Mouse (Mus musculus): ENCODE data around the gene Dazap1. TPM values are rescaled to one million over a fixed set of nuclear protein-coding genes. Genes with fewer than 3 reads are reported as not detected.

Gene Dazap1
- polyA plus RNA-seq, 1 experiment from 2014 or later: 42.5 TPM

GRCm38 (mm10) chr10:80317011-80317410 is 55.7 kb downstream of the Dazap1 start:
- Histone ChIP-seq H3K36me3 (ENCODE audit: control insufficient read depth, insufficient read depth, low read length) (peaks cover 70% of the 10 kb centered on the region), H3K4me3 (replicated peaks; ENCODE audit: low read depth, low read length) (no peak overlapping the region), H3K4me1 (ENCODE audit: control insufficient read depth, insufficient read depth, low read length) (peaks cover 8% of the 10 kb centered on the region), H3K9me3 (ENCODE audit: control insufficient read depth, low read length) (no peaks in the 10 kb centered on the region), H3K27me3 (ENCODE audit: control insufficient read depth, insufficient read depth, low read length) (no peaks in the 10 kb centered on the region), H3K4me2 (ENCODE audit: low read length) (no peak overlapping the region), H3K27ac (replicated peaks; ENCODE audit: low read depth, low read length) (no peak overlapping the region), H3K9ac (replicated peaks; ENCODE audit: low read length) (no peak overlapping the region)
- ATAC-seq (ENCODE audit: low FRiP score, low TSS enrichment) (no peak), DNase-seq (no peak)
- WGBS: 43% methylated on average over 10 of the region's 10 CpGs

- peak; percentile 46; the same call in 1 of the 2 replicates for ATAC-seq (ENCODE audit: low FRiP score, low TSS enrichment)
Measured at GRCm38 (mm10) chr10:80320340-80320760, 59.1 kb downstream of the Dazap1 start, which contains the start of gene 2310011J03Rik. Gene 2310011J03Rik, minus strand, starts transcription at chr10:80320537.

GRCm38 (mm10) chr10:80321014-80321669 is 59.9 kb downstream of the Dazap1 start:
- H3K4me2 ChIP-seq (ENCODE audit: low read length): no peak overlapping the region
- H3K4me1 ChIP-seq (ENCODE audit: control insufficient read depth, insufficient read depth, low read length): peaks cover 18% of the 10 kb centered on the region
- H3K4me3 ChIP-seq (replicated peaks; ENCODE audit: low read depth, low read length): no peak overlapping the region

More at GRCm38 (mm10) chr10:80320340-80320760, 59.1 kb downstream of the Dazap1 start, which contains the start of gene 2310011J03Rik:
- Histone ChIP-seq H3K27ac (replicated peaks; ENCODE audit: low read depth, low read length) (peak within 1 kb of the TSS; percentile 70), H3K27me3 (ENCODE audit: control insufficient read depth, insufficient read depth, low read length) (no peaks in the 10 kb centered on the region), H3K4me2 (ENCODE audit: low read length) (peak within 1 kb of the TSS; percentile 97), H3K4me1 (ENCODE audit: control insufficient read depth, insufficient read depth, low read length) (peaks cover 18% of the 10 kb centered on the region), H3K36me3 (ENCODE audit: control insufficient read depth, insufficient read depth, low read length) (peaks cover 37% of the 10 kb centered on the region), H3K4me3 (replicated peaks; ENCODE audit: low read depth, low read length) (peak within 1 kb of the TSS; percentile 69), H3K9ac (replicated peaks; ENCODE audit: low read length) (peak within 1 kb of the TSS; percentile 58), H3K9me3 (ENCODE audit: control insufficient read depth, low read length) (no peaks in the 10 kb centered on the region)
- DNase-seq: peak; percentile 96
- WGBS: under 1% methylated on average over 34 of the region's 34 CpGs

GRCm38 (mm10) chr10:80321670-80322581 is 60.6 kb downstream of the Dazap1 start:
- Histone ChIP-seq H3K27ac (replicated peaks; ENCODE audit: low read depth, low read length) (no peak overlapping the region), H3K27me3 (ENCODE audit: control insufficient read depth, insufficient read depth, low read length) (no peaks in the 10 kb centered on the region), H3K4me3 (replicated peaks; ENCODE audit: low read depth, low read length) (no peak overlapping the region), H3K9ac (replicated peaks; ENCODE audit: low read length) (no peak overlapping the region), H3K9me3 (ENCODE audit: control insufficient read depth, low read length) (no peaks in the 10 kb centered on the region), H3K36me3 (ENCODE audit: control insufficient read depth, insufficient read depth, low read length) (peaks cover 21% of the 10 kb centered on the region), H3K4me2 (ENCODE audit: low read length) (no peak overlapping the region), H3K4me1 (ENCODE audit: control insufficient read depth, insufficient read depth, low read length) (peaks cover 18% of the 10 kb centered on the region)
- ATAC-seq (ENCODE audit: low FRiP score, low TSS enrichment) (no peak), DNase-seq (no peak)
- WGBS: 94% methylated on average over 21 of the region's 21 CpGs

More at GRCm38 (mm10) chr10:80321014-80321669, 59.9 kb downstream of the Dazap1 start:
- DNase-seq (no peak), ATAC-seq (ENCODE audit: low FRiP score, low TSS enrichment) (no peak)
- Histone ChIP-seq H3K9me3 (ENCODE audit: control insufficient read depth, low read length) (no peaks in the 10 kb centered on the region), H3K27me3 (ENCODE audit: control insufficient read depth, insufficient read depth, low read length) (no peaks in the 10 kb centered on the region), H3K27ac (replicated peaks; ENCODE audit: low read depth, low read length) (no peak overlapping the region), H3K9ac (replicated peaks; ENCODE audit: low read length) (no peak overlapping the region), H3K36me3 (ENCODE audit: control insufficient read depth, insufficient read depth, low read length) (peaks cover 29% of the 10 kb centered on the region)
- 81% methylated on average over 6 of the region's 6 CpGs for WGBS

GRCm38 (mm10) chr10:80322811-80323211 is 61.5 kb downstream of the Dazap1 start:
- DNase-seq: no peak
- no peak overlapping the region for H3K27ac ChIP-seq (replicated peaks; ENCODE audit: low read depth, low read length)
- H3K4me3 ChIP-seq (replicated peaks; ENCODE audit: low read depth, low read length): peak overlapping the region; percentile 38
- peaks cover 18% of the 10 kb centered on the region for H3K4me1 ChIP-seq (ENCODE audit: control insufficient read depth, insufficient read depth, low read length)
- peaks cover 12% of the 10 kb centered on the region for H3K36me3 ChIP-seq (ENCODE audit: control insufficient read depth, insufficient read depth, low read length)
- WGBS: 4% methylated on average over 28 of the region's 28 CpGs
- peak overlapping the region; percentile 81 for H3K4me2 ChIP-seq (ENCODE audit: low read length)
- no peak for ATAC-seq (ENCODE audit: low FRiP score, low TSS enrichment)
- H3K9me3 ChIP-seq (ENCODE audit: control insufficient read depth, low read length): no peaks in the 10 kb centered on the region
- peak overlapping the region; percentile 54 for H3K9ac ChIP-seq (replicated peaks; ENCODE audit: low read length)
- H3K27me3 ChIP-seq (ENCODE audit: control insufficient read depth, insufficient read depth, low read length): no peaks in the 10 kb centered on the region

- no peaks in the 10 kb centered on the region for H3K27me3 ChIP-seq (ENCODE audit: control insufficient read depth, insufficient read depth, low read length)
- peak overlapping the region; percentile 38 for H3K4me3 ChIP-seq (replicated peaks; ENCODE audit: low read depth, low read length)
- H3K4me2 ChIP-seq (ENCODE audit: low read length): peak overlapping the region; percentile 81
- H3K27ac ChIP-seq (replicated peaks; ENCODE audit: low read depth, low read length): no peak overlapping the region
- WGBS: 2% methylated on average over 46 of the region's 46 CpGs
- DNase-seq (no peak), ATAC-seq (ENCODE audit: low FRiP score, low TSS enrichment) (peak; percentile 32; the same call in 1 of the 2 replicates)
- H3K9me3 ChIP-seq (ENCODE audit: control insufficient read depth, low read length): no peaks in the 10 kb centered on the region
- H3K36me3 ChIP-seq (ENCODE audit: control insufficient read depth, insufficient read depth, low read length): peaks cover 5% of the 10 kb centered on the region; the same call in 1 of the 2 replicates
- H3K4me1 ChIP-seq (ENCODE audit: control insufficient read depth, insufficient read depth, low read length): peaks cover 18% of the 10 kb centered on the region
- H3K9ac ChIP-seq (replicated peaks; ENCODE audit: low read length): peak overlapping the region; percentile 54
Measured at GRCm38 (mm10) chr10:80323261-80324119, 62.2 kb downstream of the Dazap1 start.

GRCm38 (mm10) chr10:80324120-80325037 is 63.1 kb downstream of the Dazap1 start:
- 77% methylated on average over 17 of the region's 17 CpGs for WGBS
- no peak overlapping the region for H3K4me3 ChIP-seq (replicated peaks; ENCODE audit: low read depth, low read length)
- H3K4me1 ChIP-seq (ENCODE audit: control insufficient read depth, insufficient read depth, low read length): peaks cover 22% of the 10 kb centered on the region
- no peaks in the 10 kb centered on the region for H3K36me3 ChIP-seq (ENCODE audit: control insufficient read depth, insufficient read depth, low read length)
- H3K9ac ChIP-seq (replicated peaks; ENCODE audit: low read length): no peak overlapping the region
- H3K27ac ChIP-seq (replicated peaks; ENCODE audit: low read depth, low read length): no peak overlapping the region
- no peaks in the 10 kb centered on the region for H3K9me3 ChIP-seq (ENCODE audit: control insufficient read depth, low read length)
- DNase-seq (no peak), ATAC-seq (ENCODE audit: low FRiP score, low TSS enrichment) (no peak)
- peak overlapping the region; percentile 81 for H3K4me2 ChIP-seq (ENCODE audit: low read length)
- no peaks in the 10 kb centered on the region for H3K27me3 ChIP-seq (ENCODE audit: control insufficient read depth, insufficient read depth, low read length)
